Mouse (Mus musculus): Measurements from ENCODE around the gene Ryr3.
A peak's percentile ranks its signal among the peaks of the same experiment; 100 is the strongest.

Ryr3 gene

DNA sequence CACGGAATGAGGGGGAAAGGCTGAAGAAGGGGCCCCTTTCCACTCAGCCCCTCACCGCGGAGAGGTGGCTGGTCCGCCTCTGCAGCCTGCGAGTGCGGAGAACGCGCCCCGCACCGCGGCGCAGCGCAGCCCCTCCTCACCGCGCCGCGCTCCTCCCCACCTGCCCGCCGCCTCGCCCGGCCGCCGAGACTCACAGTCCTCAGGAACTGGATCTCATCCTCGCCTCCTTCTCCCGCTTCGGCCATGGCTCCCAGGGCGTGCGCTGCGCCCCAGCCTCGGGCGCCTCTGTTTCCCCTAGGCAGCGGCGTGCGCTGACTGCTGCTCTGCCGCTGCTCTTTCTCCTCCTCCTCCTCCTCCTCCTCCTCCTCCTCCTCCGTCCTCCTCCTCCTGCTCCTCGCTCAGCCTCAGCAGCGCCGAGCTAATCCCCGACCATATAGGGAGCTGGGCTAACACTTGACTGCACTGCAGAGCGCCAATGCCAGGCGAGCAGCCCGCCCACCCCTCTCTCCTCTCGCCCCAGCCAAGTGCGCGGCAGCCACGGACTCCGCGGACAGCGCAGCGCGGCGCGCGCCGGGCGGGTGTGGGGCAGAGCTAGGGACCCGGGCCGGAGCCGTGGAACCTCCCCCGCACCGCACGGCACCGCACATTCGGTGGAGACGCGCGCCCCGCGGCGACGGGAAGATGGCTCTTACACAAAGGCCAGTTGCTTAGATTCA, at the start of gene Ryr3:
Ryr3 (minus strand) TSS at position 351 of the 716 bp plus-strand sequence.
- DNase-seq = peak; percentile 8

- no peak for DNase-seq
Observed at GRCm38 (mm10) chr2:113238871-113239270, 22.0 kb upstream of the Ryr3 start.

- no peak for DNase-seq
Observed at GRCm38 (mm10) chr2:113236993-113237392, 20.1 kb upstream of the Ryr3 start.

DNA sequence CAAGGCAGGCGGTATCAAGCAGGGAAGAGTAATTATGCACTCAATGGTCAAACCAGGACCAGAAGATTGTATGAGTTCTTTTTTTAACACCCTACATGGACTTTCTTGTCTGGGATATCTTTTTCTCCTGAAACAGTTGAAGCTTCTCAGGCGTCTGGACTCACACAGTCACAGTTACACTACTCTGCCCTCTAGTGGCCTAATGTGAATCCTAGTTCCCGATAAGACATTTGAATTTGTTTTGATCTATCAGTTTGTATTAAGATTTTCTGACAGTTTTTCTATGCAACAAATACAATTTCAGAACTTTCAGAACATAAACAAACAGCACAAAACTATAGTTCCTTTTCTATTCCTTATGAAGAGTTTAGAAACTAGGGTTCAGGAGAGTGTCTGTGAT, 17.7 kb upstream of the Ryr3 start:
- DNase-seq = no peak

DNA sequence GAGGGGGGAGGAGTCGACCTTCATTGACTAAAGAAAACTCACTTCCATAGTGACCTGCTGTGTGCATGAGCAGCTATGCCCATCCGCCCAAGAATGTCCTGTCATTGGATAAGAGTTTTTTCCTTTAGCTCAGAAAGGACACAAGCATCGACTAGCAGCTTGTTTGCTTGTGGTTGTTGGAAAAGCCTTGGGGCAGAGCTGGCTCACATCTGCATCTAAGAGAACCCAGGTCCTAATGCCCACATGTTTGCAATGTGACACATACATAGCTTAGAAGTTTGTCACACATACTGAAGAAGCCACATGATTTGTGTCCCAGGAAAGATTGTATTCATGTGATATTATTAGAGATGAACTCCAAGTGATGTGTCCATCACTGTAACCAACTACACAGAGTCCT, 16.5 kb upstream of the Ryr3 start:
- no peak for DNase-seq

GRCm38 (mm10) chr2:113216105-113216745, 671 bp downstream of the Ryr3 start:
- no peak for DNase-seq

GRCm38 (mm10) chr2:113210023-113210422, 6.9 kb downstream of the Ryr3 start:
- DNase-seq = no peak

DNA sequence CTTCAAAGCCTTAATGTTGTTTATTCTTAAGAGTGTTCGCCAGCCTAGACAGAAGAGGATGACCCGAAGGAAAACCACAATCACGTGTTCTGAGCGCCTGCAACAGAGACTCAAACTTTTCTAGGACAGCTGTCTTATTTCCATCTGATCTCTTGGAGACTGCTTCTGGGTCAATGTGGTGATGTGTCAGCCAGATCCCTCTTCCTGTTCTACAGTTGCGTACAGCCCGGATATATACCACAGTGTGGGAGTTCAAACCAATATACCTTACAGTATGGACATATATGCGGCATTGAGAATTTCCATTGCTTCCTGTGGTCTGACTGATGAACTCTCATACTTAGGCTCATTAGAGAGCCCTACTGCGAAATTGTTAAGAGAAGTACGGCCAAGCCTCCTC, 7.6 kb downstream of the Ryr3 start:
- DNase-seq = no peak

GRCm38 (mm10) chr2:113202857-113203256, 14.0 kb downstream of the Ryr3 start:
- DNase-seq = no peak

GRCm38 (mm10) chr2:113199030-113199679, 17.7 kb downstream of the Ryr3 start:
- no peak for DNase-seq

GRCm38 (mm10) chr2:113187158-113187557, 29.7 kb downstream of the Ryr3 start:
- DNase-seq = no peak

GRCm38 (mm10) chr2:113181701-113182100, 35.2 kb downstream of the Ryr3 start:
- DNase-seq = no peak

GRCm38 (mm10) chr2:113178047-113178446, 38.8 kb downstream of the Ryr3 start:
- no peak for DNase-seq

DNA sequence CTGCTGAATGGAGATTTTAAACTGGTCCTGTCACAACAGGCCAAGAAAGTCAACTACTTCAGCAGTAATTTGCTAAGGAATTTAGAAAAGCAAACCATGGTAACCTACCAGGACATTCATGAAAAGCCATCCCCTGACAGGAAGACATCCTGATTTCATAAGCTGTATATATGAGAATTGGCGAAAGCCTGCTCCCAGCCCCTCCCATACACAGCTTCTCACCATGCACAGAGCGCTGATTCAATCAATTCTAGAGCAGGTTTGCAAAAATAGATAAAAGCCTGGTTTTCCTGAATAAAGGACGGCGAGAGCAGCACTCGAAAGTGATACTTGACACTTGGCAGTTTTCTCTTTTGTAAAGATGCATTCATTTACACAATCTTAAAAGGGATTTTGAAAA, 40.6 kb downstream of the Ryr3 start:
- DNase-seq = no peak

GRCm38 (mm10) chr2:113168096-113168495, 48.8 kb downstream of the Ryr3 start:
- no peak for DNase-seq

GRCm38 (mm10) chr2:113161494-113161893, 55.4 kb downstream of the Ryr3 start:
- no peak for DNase-seq

DNA sequence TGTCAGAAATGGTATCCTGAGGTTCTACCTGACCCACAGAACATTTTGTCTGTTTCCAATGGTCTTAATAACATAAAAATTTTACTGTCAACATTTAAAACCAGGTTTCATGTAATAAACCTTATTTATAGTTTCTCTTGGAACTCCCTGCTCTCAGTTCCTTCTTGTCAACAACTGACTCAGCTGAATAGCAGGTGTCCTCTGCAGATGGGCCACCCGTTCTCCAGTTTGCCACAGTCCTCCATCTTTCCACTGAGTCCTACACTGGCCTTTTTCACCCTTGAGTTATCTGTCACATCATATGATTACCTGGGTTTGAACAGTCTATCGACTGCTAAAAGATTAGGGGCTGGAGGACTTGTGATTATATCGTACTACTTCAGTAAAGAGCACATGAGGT, 79.1 kb downstream of the Ryr3 start:
- DNase-seq = no peak

GRCm38 (mm10) chr2:113123476-113123875, 93.4 kb downstream of the Ryr3 start:
- DNase-seq = no peak

GRCm38 (mm10) chr2:113119080-113119479, 97.8 kb downstream of the Ryr3 start:
- no peak for DNase-seq

DNA sequence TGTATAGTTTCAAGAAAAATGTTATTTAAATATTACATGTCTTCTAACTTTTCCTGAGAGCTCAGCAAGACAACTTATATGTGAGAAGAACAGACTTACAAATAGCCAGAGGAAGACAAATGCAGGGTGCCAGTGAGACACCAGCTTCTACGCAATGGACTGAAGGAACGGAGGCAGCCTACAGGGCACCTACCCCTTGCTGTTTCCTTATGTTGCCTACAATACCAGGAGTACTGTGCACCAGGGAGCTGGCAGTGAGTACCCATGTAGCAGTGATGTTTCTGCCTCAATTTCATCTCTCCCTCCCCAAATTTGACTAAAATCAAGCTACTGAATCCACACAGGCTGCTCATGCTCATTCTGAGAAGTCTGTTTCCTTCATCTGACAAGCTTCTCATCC, 100.1 kb downstream of the Ryr3 start:
- DNase-seq = no peak

DNA sequence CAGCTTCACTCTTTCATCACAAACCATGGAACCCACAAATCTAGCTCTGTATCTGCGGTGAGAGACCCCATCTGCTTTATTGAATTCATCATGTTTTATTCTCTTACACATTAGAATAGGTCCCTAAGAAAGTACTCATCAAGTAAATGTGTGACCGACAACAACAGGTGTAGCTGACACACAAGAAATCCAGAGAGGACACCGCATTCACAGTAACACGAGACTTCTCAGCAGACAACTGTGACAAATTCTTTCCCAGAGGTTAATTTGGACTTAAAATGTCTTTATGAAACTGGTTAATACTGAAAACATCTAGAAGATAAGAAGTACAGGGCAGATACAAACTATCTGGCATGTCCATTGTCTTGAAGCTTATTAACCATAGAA, 101.0 kb downstream of the Ryr3 start:
- DNase-seq = no peak

DNA sequence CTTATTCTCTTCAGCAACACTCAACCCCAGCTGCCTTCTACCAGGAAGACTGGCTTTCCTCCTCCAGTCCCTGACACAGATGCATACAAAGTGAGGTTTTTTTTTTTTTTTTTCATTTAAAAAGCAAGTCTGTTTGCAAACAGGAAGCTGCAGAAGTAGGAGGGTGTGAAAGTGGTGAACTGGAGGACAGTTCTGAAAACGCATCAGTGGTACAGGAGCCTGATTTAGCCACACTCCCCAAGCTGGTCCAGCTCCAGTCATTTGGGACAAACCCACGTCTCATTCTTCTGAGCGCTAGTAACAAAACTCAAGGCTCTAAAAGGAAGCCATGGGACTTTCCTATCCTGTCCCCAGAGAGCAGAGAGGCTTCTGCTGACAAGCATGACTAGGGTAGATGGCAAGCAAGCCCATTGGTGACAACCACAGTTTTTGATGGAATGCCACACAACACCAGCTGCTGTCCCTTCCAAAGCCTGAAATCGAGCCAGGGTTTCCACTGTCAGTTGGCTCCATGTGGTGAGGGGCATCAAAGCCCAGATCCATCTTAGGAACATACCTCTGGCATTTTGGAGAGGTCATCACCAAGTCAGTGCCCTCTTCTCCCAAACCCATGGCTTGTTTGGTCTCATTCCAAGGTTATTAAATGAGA, 101.5 kb downstream of the Ryr3 start:
- no peak for DNase-seq

DNA sequence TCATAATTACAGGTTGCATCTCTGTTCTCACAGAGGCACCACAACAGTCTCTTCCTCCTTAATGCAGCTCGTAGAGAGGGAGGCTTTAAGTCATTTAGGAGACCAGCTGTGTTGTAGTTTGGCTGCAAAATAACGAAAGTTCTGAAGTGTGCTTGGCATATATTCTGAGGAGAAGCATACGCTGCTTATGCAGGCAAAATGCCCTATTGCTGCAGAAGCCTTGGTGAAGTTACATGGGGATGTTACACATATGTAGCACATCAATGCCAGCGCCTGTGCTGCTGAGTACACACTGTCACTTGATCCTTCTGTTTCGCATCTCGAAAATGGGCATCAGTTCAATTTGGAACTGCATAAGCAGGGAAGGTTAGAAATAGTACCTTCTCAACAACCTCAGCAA, 112.3 kb downstream of the Ryr3 start:
- DNase-seq = no peak

DNA sequence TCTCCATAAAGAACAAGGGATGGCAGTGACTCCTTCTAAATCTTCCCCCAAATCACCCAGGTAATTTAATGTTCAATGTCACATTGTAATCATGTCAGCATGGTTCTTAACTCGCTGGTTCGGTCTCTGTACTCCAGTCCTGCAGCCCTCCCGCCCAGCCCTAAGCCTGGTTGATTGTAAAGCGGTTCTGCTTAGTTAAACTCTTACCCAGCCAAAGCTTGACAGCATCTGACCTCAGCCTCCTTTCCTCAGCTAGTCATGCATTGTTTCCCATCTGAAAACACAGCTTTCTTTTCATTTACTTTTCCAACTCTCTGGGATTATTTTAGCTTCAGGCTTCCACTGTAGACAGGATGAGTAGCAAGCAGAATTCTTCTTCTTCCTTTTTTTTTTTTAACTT, 121.7 kb downstream of the Ryr3 start:
- DNase-seq = no peak

Data from thymus, postnatal 4 days (tissue).